Mouse (Mus musculus): ENCODE results near the gene Gns. TPM values are rescaled to one million over a fixed set of nuclear protein-coding genes. Genes with fewer than 3 reads are reported as not detected.

The Gns gene
- polyA plus RNA-seq, 1 experiment from 2014 or later = 40.8 TPM

DNA sequence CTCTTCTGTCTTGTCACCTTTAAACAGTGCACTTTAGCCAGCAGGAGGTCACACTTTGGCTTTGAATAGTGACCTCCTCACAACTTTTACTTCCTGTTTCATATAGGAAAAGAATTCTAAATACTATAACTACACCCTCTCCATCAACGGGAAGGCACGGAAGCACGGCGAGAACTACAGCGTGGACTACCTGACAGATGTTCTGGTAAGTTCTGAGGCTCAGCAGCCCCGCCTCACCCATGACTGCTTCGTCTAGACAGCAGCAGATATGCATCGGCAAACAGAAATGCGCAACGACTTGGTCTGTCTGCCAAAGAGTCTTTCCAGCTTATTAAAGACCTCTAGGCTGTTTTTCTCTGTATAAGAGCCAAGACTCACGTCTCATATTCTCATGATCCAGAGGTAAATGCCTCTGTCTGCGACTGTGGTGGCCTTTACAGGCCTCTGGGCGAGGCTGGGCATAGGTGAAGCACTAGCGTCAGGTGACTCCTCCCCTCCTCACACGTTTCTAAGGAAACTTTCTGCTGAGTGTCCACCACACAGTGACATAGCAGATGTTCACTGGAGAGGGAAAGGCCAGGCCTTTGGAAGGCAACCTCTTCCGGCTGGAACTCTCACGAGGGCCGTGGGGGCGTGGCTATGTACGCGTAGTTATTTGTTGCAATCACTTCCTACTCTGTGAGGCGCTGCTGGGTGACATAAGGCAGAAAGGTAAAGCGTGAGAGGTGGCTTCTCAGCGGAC lies 11.8 kb downstream of the Gns start:
- WGBS = 88% methylated on average over 24 of the region's 24 CpGs
- H3K9ac ChIP-seq (ENCODE audit: low read length) = no peak overlapping the region
- no peak overlapping the region for H3K4me2 ChIP-seq (ENCODE audit: low read length)
- H3K9me3 ChIP-seq (ENCODE audit: control insufficient read depth, low read length) = peaks cover 4% of the 10 kb centered on the region; the same call in 1 of the 2 replicates
- no peaks in the 10 kb centered on the region for H3K27me3 ChIP-seq (ENCODE audit: control insufficient read depth, insufficient read depth, low read length)
- H3K36me3 ChIP-seq (ENCODE audit: control insufficient read depth, insufficient read depth, low read length) = peaks cover 88% of the 10 kb centered on the region
- no peak overlapping the region for H3K4me3 ChIP-seq (ENCODE audit: control insufficient read depth in 1 of 2, insufficient read depth in 1 of 2, low read depth in 1 of 2, low read length in 2 of 2)
- no peak for ATAC-seq (ENCODE audit: insufficient number of reproducible peaks, insufficient read depth, low FRiP score, low read depth)
- H3K27ac ChIP-seq (replicated peaks in 1 of 2; ENCODE audit: control insufficient read depth in 1 of 2, insufficient read depth in 1 of 2, low read depth in 2 of 2, low read length in 2 of 2) = no peak overlapping the region
- no peaks in the 10 kb centered on the region for H3K4me1 ChIP-seq (ENCODE audit: control insufficient read depth in 2 of 2, insufficient read depth in 2 of 2, low read length in 2 of 2)

GRCm38 (mm10) chr10:121379387-121379786 lies 14.5 kb downstream of the Gns start:
- Histone ChIP-seq H3K9me3 (ENCODE audit: control insufficient read depth, low read length) (peaks cover 4% of the 10 kb centered on the region; the same call in 1 of the 2 replicates), H3K27me3 (ENCODE audit: control insufficient read depth, insufficient read depth, low read length) (no peaks in the 10 kb centered on the region), H3K4me2 (ENCODE audit: low read length) (no peak overlapping the region), H3K36me3 (ENCODE audit: control insufficient read depth, insufficient read depth, low read length) (peaks cover 87% of the 10 kb centered on the region), H3K27ac (replicated peaks in 1 of 2; ENCODE audit: control insufficient read depth in 1 of 2, insufficient read depth in 1 of 2, low read depth in 2 of 2, low read length in 2 of 2) (no peak overlapping the region), H3K4me3 (ENCODE audit: control insufficient read depth in 1 of 2, insufficient read depth in 1 of 2, low read depth in 1 of 2, low read length in 2 of 2) (no peak overlapping the region), H3K9ac (ENCODE audit: low read length) (no peak overlapping the region), H3K4me1 (ENCODE audit: control insufficient read depth in 2 of 2, insufficient read depth in 2 of 2, low read length in 2 of 2) (no peaks in the 10 kb centered on the region)
- WGBS = 94% methylated on average over 3 of the region's 3 CpGs
- ATAC-seq (ENCODE audit: insufficient number of reproducible peaks, insufficient read depth, low FRiP score, low read depth) = no peak

GRCm38 (mm10) chr10:121381280-121381679 lies 16.4 kb downstream of the Gns start:
- H3K27ac ChIP-seq (replicated peaks in 1 of 2; ENCODE audit: control insufficient read depth in 1 of 2, insufficient read depth in 1 of 2, low read depth in 2 of 2, low read length in 2 of 2) = no peak overlapping the region
- no peak for ATAC-seq (ENCODE audit: insufficient number of reproducible peaks, insufficient read depth, low FRiP score, low read depth)
- no peak overlapping the region for H3K9ac ChIP-seq (ENCODE audit: low read length)
- H3K27me3 ChIP-seq (ENCODE audit: control insufficient read depth, insufficient read depth, low read length) = no peaks in the 10 kb centered on the region
- H3K4me1 ChIP-seq (ENCODE audit: control insufficient read depth in 2 of 2, insufficient read depth in 2 of 2, low read length in 2 of 2) = peaks cover 2 to 6% of the 10 kb centered on the region in 2 experiments; a peak in 3 of 4 replicates
- no peak overlapping the region for H3K4me2 ChIP-seq (ENCODE audit: low read length)
- H3K36me3 ChIP-seq (ENCODE audit: control insufficient read depth, insufficient read depth, low read length) = peaks cover 90% of the 10 kb centered on the region
- H3K9me3 ChIP-seq (ENCODE audit: control insufficient read depth, low read length) = peaks cover 4% of the 10 kb centered on the region; the same call in 1 of the 2 replicates
- H3K4me3 ChIP-seq (ENCODE audit: control insufficient read depth in 1 of 2, insufficient read depth in 1 of 2, low read depth in 1 of 2, low read length in 2 of 2) = no peak overlapping the region
- WGBS = 82% methylated on average over 18 of the region's 18 CpGs

GRCm38 (mm10) chr10:121384710-121385109 lies 19.8 kb downstream of the Gns start:
- Histone ChIP-seq H3K9ac (ENCODE audit: low read length) (no peak overlapping the region), H3K9me3 (ENCODE audit: control insufficient read depth, low read length) (no peaks in the 10 kb centered on the region), H3K4me2 (ENCODE audit: low read length) (no peak overlapping the region), H3K27ac (replicated peaks in 1 of 2; ENCODE audit: control insufficient read depth in 1 of 2, insufficient read depth in 1 of 2, low read depth in 2 of 2, low read length in 2 of 2) (no peak overlapping the region), H3K27me3 (ENCODE audit: control insufficient read depth, insufficient read depth, low read length) (no peaks in the 10 kb centered on the region), H3K36me3 (ENCODE audit: control insufficient read depth, insufficient read depth, low read length) (peaks cover 75% of the 10 kb centered on the region), H3K4me1 (ENCODE audit: control insufficient read depth in 2 of 2, insufficient read depth in 2 of 2, low read length in 2 of 2) (peaks cover 6 to 13% of the 10 kb centered on the region in 2 experiments; a peak in 3 of 4 replicates), H3K4me3 (ENCODE audit: control insufficient read depth in 1 of 2, insufficient read depth in 1 of 2, low read depth in 1 of 2, low read length in 2 of 2) (no peak overlapping the region)
- WGBS = 92% methylated on average over 13 of the region's 13 CpGs
- ATAC-seq (ENCODE audit: insufficient number of reproducible peaks, insufficient read depth, low FRiP score, low read depth) = no peak

- no peak overlapping the region for H3K4me3 ChIP-seq (ENCODE audit: control insufficient read depth in 1 of 2, insufficient read depth in 1 of 2, low read depth in 1 of 2, low read length in 2 of 2)
- peak overlapping the region in 1 of 2 experiments; percentile 50; a peak in 1 of 4 replicates for H3K27ac ChIP-seq (replicated peaks in 1 of 2; ENCODE audit: control insufficient read depth in 1 of 2, insufficient read depth in 1 of 2, low read depth in 2 of 2, low read length in 2 of 2)
- ATAC-seq (ENCODE audit: insufficient number of reproducible peaks, insufficient read depth, low FRiP score, low read depth) = no peak
- no peaks in the 10 kb centered on the region for H3K9me3 ChIP-seq (ENCODE audit: control insufficient read depth, low read length)
- 90% methylated on average over 6 of the region's 6 CpGs for WGBS
- H3K4me1 ChIP-seq (ENCODE audit: control insufficient read depth in 2 of 2, insufficient read depth in 2 of 2, low read length in 2 of 2) = peaks cover 6 to 13% of the 10 kb centered on the region in 2 experiments; a peak in 3 of 4 replicates
- no peaks in the 10 kb centered on the region for H3K27me3 ChIP-seq (ENCODE audit: control insufficient read depth, insufficient read depth, low read length)
- H3K36me3 ChIP-seq (ENCODE audit: control insufficient read depth, insufficient read depth, low read length) = peaks cover 75% of the 10 kb centered on the region
- H3K9ac ChIP-seq (ENCODE audit: low read length) = no peak overlapping the region
- no peak overlapping the region for H3K4me2 ChIP-seq (ENCODE audit: low read length)
Measured at GRCm38 (mm10) chr10:121385695-121386094, 20.8 kb downstream of the Gns start.

GRCm38 (mm10) chr10:121386347-121386746 lies 21.5 kb downstream of the Gns start:
- peaks cover 75% of the 10 kb centered on the region for H3K36me3 ChIP-seq (ENCODE audit: control insufficient read depth, insufficient read depth, low read length)
- WGBS = 26% methylated on average over 9 of the region's 9 CpGs
- H3K27me3 ChIP-seq (ENCODE audit: control insufficient read depth, insufficient read depth, low read length) = no peaks in the 10 kb centered on the region
- no peak overlapping the region for H3K4me3 ChIP-seq (ENCODE audit: control insufficient read depth in 1 of 2, insufficient read depth in 1 of 2, low read depth in 1 of 2, low read length in 2 of 2)
- H3K9me3 ChIP-seq (ENCODE audit: control insufficient read depth, low read length) = no peaks in the 10 kb centered on the region
- no peak for ATAC-seq (ENCODE audit: insufficient number of reproducible peaks, insufficient read depth, low FRiP score, low read depth)
- peak overlapping the region in 1 of 2 experiments; percentile 50; a peak in 2 of 4 replicates for H3K27ac ChIP-seq (replicated peaks in 1 of 2; ENCODE audit: control insufficient read depth in 1 of 2, insufficient read depth in 1 of 2, low read depth in 2 of 2, low read length in 2 of 2)
- peak overlapping the region; percentile 33 for H3K4me2 ChIP-seq (ENCODE audit: low read length)
- H3K9ac ChIP-seq (ENCODE audit: low read length) = no peak overlapping the region
- peaks cover 6 to 13% of the 10 kb centered on the region in 2 experiments; a peak in 3 of 4 replicates for H3K4me1 ChIP-seq (ENCODE audit: control insufficient read depth in 2 of 2, insufficient read depth in 2 of 2, low read length in 2 of 2)

GRCm38 (mm10) chr10:121390602-121391001 lies 25.7 kb downstream of the Gns start:
- ATAC-seq (ENCODE audit: insufficient number of reproducible peaks, insufficient read depth, low FRiP score, low read depth) = no peak
- Histone ChIP-seq H3K27me3 (ENCODE audit: control insufficient read depth, insufficient read depth, low read length) (no peaks in the 10 kb centered on the region), H3K36me3 (ENCODE audit: control insufficient read depth, insufficient read depth, low read length) (peaks cover 78% of the 10 kb centered on the region), H3K9me3 (ENCODE audit: control insufficient read depth, low read length) (no peaks in the 10 kb centered on the region), H3K9ac (ENCODE audit: low read length) (no peak overlapping the region), H3K4me1 (ENCODE audit: control insufficient read depth in 2 of 2, insufficient read depth in 2 of 2, low read length in 2 of 2) (peaks cover 6 to 25% of the 10 kb centered on the region in 2 experiments; a peak in 3 of 4 replicates), H3K4me2 (ENCODE audit: low read length) (no peak overlapping the region), H3K4me3 (ENCODE audit: control insufficient read depth in 1 of 2, insufficient read depth in 1 of 2, low read depth in 1 of 2, low read length in 2 of 2) (no peak overlapping the region), H3K27ac (replicated peaks in 1 of 2; ENCODE audit: control insufficient read depth in 1 of 2, insufficient read depth in 1 of 2, low read depth in 2 of 2, low read length in 2 of 2) (no peak overlapping the region)
- 69% methylated on average over 10 of the region's 10 CpGs for WGBS
